Mouse (Mus musculus): Measurements from ENCODE around the gene Rnf43. TPM values are rescaled to one million over a fixed set of nuclear protein-coding genes. Genes with fewer than 3 reads are reported as not detected.

The Rnf43 gene
- total RNA-seq, 1 experiment from 2014 or later, result 1.6 TPM

DNA sequence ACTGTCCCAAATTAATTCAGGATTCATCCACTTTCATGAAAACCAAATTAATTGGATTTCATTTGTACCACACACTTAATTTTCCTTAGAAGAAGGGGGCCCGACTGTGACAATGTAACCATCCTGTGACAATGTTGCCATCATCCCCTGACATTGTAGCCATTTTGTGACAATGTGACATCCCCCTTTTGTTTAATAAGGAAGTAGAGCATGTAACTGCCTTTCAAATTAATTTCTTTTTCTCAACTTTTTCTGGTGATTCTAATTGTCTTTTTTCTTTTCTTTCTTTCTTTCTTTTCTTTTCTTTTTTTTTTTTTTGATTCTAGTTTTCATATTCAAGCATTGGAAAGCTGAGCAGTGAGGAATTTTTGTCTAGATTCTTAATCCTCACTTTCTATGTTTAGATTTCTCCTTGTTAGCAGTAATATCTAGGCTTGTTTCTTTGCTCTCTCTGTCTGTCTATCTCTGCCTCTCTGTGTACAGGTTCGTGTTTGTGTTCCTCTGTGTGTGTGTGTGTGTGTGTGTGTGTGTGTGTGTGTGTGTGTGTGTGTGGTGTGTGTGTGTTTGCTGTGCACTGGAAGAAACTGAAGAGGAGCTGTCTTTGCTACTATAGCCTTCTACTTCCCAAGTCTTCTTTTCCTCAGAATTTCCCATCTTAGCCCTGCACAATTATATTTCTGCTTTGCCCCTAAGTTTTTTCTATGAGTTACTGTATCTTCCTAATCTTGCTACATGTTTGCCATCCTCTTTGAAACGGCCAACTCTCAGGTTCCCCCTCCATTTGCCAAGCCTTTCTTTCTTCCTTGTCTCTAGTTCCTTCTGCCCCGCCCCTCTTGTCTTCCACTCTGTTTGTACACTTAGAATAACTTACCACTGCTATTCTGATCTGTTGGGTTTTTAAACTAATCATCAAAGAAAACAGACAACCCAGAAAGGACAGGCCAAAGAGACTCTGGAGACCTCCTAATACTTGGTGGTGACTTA is 4.9 kb downstream of the Rnf43 start:
- no peak for ATAC-seq (ENCODE audit: extremely low read depth, insufficient number of reproducible peaks, low FRiP score, poor library complexity, severe bottlenecking)

GRCm38 (mm10) chr11:87673282-87673681 is 10.8 kb downstream of the Rnf43 start:
- ATAC-seq (ENCODE audit: extremely low read depth, insufficient number of reproducible peaks, low FRiP score, poor library complexity, severe bottlenecking), result no peak

- ATAC-seq (ENCODE audit: extremely low read depth, insufficient number of reproducible peaks, low FRiP score, poor library complexity, severe bottlenecking), result no peak
Measured at GRCm38 (mm10) chr11:87675606-87676005, 13.1 kb downstream of the Rnf43 start.

GRCm38 (mm10) chr11:87677756-87678155 is 15.2 kb downstream of the Rnf43 start:
- no peak for ATAC-seq (ENCODE audit: extremely low read depth, insufficient number of reproducible peaks, low FRiP score, poor library complexity, severe bottlenecking)

DNA sequence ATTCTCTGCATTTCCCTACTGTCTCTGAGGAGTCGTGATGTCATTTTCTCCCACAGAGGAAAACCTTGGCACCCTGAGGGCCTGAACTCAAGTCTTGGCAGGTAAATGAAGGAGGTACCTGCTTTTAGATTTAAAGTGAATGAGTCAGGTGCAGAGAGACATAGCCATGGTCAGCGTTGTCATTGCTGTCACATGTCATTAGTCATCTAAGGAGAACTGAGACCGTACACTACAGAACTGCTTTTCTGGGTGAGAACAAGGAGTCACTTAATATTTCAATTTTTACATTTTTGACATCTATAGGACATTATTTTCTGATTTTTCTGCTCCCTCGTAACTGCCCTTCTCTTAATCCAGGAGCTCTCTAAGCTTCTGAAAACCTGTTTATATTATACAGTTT is 16.0 kb downstream of the Rnf43 start:
- ATAC-seq (ENCODE audit: extremely low read depth, insufficient number of reproducible peaks, low FRiP score, poor library complexity, severe bottlenecking), result no peak

- no peak for ATAC-seq (ENCODE audit: extremely low read depth, insufficient number of reproducible peaks, low FRiP score, poor library complexity, severe bottlenecking)
Measured at GRCm38 (mm10) chr11:87678976-87679375, 16.5 kb downstream of the Rnf43 start.

DNA sequence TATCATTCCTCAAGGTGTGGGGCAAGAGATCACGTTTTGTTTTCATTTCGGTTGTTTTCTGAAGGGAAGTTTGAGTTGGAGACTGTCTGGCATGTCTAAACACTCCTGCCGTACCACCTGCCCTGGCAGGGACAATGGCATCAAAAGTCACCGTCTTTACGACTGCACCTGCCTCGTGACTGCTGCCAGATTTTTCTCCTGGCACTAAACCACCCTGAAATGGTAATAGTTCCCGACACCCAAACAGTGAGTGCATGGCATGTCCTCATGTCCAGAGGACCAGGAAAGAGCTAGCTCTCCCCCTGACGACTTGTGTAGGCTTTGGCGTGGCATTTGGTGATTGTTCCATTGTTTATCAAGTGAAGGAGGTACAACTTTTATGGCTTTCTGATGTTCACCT is 18.3 kb downstream of the Rnf43 start:
- ATAC-seq (ENCODE audit: extremely low read depth, insufficient number of reproducible peaks, low FRiP score, poor library complexity, severe bottlenecking), result no peak

DNA sequence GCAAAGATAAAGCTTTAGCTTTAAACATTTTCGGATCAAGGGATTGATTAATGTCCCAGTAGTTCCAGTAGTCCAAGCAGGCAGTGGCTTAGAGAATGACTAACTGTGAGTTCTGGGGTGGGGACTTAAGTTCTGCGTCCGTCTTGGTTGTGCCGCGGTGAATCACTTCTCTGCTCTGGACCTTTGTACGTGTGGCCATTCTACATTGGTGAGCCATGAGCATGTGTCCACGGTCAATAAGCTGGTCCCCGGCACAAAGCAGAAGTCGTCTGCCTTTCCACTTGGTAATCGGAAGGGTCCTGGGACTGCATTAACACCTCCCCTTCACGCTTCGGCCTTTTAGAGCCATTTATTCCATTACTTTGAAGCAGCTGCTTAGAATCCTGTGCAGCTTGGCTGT is 19.6 kb downstream of the Rnf43 start:
- ATAC-seq (ENCODE audit: extremely low read depth, insufficient number of reproducible peaks, low FRiP score, poor library complexity, severe bottlenecking), result no peak

- no peak for ATAC-seq (ENCODE audit: extremely low read depth, insufficient number of reproducible peaks, low FRiP score, poor library complexity, severe bottlenecking)
Measured at GRCm38 (mm10) chr11:87682838-87683571, 20.5 kb downstream of the Rnf43 start.

GRCm38 (mm10) chr11:87686407-87686806 is 23.9 kb downstream of the Rnf43 start:
- no peak for ATAC-seq (ENCODE audit: extremely low read depth, insufficient number of reproducible peaks, low FRiP score, poor library complexity, severe bottlenecking)

DNA sequence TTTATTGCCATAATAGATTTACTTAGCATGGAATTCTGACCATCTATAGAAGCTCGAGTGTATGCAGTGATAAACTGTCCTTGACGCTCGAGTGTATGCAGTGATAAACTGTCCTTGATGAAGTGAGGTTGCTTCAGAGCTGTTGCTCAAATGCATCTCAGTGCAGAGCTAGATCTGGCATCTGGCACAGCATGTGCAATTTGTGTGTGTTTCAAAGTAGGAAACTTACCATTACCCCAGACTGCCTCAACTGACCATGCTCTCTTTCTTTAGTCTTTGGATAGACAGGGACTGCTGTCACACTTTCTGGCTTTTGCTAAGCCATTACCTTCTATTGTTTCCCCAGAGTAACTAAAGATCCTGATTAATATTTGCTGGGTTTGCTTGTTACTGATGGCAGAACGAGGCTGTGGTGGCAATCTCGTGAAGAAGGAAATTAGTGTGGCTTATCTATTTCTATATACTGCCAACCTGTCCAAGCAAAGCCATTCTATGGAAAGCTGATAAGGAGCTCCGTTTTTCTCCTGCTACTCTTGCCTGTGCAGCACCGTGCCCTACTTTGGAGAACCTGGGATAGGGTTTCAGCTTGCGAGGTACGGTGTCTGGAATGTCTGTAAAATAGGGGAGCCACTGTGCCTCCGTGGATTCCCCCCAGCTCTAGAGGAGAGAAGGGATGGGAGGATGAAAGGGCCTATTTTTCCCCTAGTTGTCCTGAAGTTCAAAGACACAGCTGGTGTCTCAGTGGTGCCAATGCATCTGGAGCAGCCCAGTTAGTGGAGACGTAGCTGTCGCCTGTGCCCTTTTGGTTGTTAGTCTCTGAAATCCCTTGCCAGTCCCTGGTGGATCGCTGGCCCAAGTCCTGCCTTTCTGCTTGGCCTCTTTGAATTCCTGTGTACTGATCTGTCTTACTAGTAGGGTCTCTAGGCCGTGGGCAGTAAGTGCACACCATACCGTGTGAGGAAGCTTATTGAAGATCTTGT is 25.0 kb downstream of the Rnf43 start:
- no peak for ATAC-seq (ENCODE audit: extremely low read depth, insufficient number of reproducible peaks, low FRiP score, poor library complexity, severe bottlenecking)

DNA sequence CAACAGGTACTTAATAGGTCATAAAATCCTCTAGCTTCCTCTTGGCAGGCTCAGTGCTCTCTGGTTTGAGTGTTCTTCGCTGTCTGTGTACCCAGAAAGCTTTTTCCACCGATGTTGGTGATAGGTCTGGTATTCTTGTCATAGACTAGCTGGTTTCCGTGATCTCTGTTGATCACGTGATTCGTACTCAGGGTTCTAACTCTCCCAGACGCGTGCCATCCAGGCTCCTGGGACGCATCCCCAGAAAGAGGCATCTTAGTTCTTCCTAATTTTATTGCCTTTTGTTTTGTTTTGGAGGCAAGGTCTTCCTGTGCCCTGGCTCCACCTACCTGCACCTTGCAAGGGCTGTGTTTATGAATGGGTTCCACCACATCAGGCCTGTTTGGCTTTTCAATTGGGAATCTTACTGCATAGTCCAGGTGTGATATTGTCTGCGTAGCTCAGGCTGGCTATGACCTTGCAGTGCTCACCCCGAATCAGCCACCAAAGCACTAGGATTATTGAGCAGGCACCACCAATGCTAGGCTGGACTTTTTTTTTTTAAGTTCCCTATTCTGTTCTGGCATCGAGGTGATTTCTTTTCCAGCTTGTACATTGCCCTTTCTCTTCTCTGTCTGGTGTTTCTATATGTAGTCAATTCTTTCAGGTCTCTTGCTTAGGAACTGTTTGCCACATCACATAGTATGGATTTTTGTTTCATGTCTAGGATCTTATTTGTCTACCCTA is 26.1 kb downstream of the Rnf43 start:
- ATAC-seq (ENCODE audit: extremely low read depth, insufficient number of reproducible peaks, low FRiP score, poor library complexity, severe bottlenecking), result no peak

DNA sequence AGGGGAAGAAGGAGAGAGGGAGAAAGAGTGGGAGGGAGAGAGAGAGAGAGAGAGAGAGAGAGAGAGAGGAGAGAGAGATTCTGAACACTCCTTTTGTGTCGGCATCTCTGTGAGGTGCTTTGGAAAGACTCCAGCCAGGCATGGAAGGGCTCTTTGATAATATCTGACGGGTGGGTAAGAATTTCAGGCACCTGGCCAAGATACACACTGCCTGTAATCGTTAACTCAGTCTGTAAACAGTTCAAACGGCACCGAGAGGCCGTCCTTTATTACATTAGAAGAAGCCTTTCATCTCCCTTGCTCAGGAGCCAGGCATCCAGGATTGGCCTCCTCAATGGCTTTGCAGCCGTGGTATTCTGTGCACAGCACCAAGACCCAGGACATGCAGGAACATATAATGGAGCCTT is 26.9 kb downstream of the Rnf43 start:
- ATAC-seq (ENCODE audit: extremely low read depth, insufficient number of reproducible peaks, low FRiP score, poor library complexity, severe bottlenecking), result no peak

- peak; percentile 19; the same call in 1 of the 2 replicates for ATAC-seq (ENCODE audit: extremely low read depth, insufficient number of reproducible peaks, low FRiP score, poor library complexity, severe bottlenecking)
Measured at GRCm38 (mm10) chr11:87690054-87690740, 27.7 kb downstream of the Rnf43 start.

DNA sequence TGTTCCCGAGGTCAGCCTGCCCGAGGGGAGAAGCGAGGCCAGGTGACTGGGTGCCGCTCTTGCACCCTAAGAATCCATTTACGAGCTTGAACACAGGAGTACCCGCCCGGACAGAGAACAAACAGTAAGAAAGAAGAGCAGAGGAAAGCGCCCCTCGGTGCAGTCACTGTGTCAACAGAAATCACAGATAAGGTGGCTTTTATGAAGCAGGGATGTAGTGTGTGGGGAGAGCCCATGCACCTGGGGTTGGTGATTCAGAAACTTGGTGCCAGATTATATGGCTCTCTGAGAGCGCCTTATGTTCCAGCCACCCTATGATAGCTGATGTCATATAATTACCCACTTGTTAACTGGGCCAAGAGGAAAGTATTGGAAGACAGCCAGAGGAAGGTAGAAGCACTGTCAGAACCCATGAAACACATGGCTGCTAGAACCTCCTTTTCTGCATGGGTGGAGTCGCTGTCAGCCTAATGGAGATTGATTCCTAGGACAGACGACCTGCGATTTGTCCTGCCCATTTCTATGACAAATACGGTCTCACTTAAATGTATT is 34.7 kb downstream of the Rnf43 start:
- no peak for ATAC-seq (ENCODE audit: extremely low read depth, insufficient number of reproducible peaks, low FRiP score, poor library complexity, severe bottlenecking)

DNA sequence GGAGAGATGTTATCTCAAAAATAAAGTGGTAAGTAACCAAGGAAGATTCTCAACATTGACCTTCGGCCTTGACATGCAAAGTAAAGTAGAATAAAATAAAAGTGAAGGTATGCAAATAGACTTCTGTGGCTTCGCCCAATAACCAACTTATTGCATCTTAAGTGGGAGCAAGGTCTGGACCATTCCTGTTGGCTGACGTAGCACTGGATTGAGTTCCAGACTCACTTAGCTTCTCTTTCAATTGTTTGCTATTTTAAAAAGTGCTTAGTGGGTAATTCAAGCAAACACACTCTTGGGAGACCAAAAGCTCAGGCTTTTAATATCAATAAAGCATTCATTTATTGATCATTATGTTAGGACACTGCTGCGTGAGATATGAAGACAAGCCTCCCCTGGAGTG is 35.6 kb downstream of the Rnf43 start:
- no peak for ATAC-seq (ENCODE audit: extremely low read depth, insufficient number of reproducible peaks, low FRiP score, poor library complexity, severe bottlenecking)

DNA sequence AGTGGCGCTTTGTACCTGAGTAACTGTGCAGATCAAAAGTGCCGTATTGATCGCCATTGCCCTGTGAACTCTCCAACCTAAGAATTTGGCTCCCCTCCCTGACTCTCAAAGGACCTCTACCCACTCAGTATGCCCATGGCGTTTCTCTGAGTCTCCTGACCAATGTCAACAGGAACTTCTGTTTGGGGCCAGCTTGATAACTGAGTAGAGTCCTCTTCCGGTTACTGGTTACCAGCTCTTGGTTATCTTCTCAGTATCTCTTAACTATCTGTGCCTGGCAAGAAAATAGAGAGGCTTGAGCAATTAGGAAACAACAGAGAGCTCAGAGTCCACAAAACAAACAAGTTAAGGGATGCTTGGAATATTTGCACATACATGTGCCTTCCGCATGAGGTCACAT is 38.6 kb downstream of the Rnf43 start:
- ATAC-seq (ENCODE audit: extremely low read depth, insufficient number of reproducible peaks, low FRiP score, poor library complexity, severe bottlenecking), result no peak

All from neutrophil, adult 5-6 weeks (primary cell).